Mouse (Mus musculus): ENCODE data around the gene Bcar1.

DNA sequence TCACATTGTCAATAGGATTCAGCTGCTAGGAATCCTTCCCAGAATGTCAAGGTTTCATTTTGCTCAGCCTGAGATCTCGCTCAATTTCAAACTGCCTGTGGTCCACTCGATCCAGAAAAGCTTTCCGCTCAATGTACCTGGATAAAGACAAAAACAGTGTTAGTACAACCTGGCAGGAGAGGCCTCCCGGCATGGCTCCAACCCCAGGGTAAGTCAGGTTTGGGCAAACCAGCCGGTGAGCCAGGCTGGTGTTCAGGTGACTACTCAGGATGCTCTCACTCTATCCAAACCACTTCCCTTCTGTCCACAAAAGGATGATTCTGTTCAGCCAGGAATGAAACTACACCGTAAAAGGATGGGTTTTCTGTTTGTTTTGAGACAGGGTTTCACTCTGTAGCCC is 25.0 kb upstream of the Bcar1 start:
- TF ChIP-seq POLR2A (IDR thresholded peaks at IDR 0.05; ENCODE audit: low read depth, low read length) (no peak), CTCF (IDR thresholded peaks at IDR 0.05; ENCODE audit: borderline replicate concordance, insufficient read depth, low read length) (no peak)
